Mouse (Mus musculus) urinary bladder, postnatal 0 days (tissue): ENCODE data around the gene Tpsg1. TPM values are rescaled to one million over a fixed set of nuclear protein-coding genes. Genes with fewer than 3 reads are reported as not detected.

Experiments used
- polyA plus RNA-seq: library from polyadenylated mRNA; unstranded; fragments of >200 nt; fragmentation: Nextera tagmentation; extraction: Ambion mirVana; gene quantifications from 2 replicates; pipeline ENCODE4 v1.2.1, GENCODE M21; 2015

The Tpsg1 gene
- polyA plus RNA-seq: 0.82 and 1.7 TPM in 2 replicates

DNA sequence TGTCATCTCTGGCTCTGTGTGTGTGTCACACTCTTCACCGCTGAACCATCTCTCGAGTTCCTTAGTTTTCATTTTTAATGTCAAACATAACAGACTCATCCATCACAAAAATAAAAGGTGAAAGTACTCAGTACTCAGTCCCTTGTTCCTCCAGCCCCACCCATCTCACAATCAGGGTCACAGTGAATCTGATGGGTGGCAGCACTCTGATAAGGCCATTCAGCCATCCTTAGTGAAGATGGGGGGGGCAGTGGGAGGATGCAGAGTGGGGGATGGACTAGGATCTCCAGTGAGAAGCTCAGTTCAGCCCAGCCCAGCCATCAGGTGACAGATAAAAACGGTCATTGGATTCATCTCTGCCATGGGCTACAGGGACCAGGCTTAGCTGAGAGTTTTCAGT is at the start of gene Tpsg1:
Gene Tpsg1, plus strand, starts transcription at position 301 of the 400 bp plus-strand sequence.

DNA sequence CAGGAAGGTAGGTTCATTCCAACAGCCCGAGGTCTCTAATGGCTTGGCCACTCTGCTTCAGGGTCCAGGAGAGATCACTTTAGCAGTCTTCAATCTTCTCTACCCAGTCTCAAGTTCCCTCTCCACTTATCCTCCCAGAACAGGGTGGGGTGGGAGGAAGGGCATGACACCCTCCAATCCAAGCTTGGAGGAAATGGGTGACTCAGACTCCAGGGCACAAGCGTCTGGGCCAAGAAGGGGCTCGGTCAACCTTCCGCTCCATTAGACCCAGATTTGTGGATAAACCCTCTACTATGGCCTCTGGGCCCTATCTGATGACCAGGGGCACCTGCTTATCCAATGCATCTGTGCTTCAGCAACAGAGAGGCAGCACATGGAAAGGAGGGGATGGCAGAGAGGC is 23.6 kb upstream of the Tpsg1 start, which contains the start of gene Tpsab1:
Gene Tpsab1, minus strand, starts transcription at position 101 of the 400 bp plus-strand sequence.

DNA sequence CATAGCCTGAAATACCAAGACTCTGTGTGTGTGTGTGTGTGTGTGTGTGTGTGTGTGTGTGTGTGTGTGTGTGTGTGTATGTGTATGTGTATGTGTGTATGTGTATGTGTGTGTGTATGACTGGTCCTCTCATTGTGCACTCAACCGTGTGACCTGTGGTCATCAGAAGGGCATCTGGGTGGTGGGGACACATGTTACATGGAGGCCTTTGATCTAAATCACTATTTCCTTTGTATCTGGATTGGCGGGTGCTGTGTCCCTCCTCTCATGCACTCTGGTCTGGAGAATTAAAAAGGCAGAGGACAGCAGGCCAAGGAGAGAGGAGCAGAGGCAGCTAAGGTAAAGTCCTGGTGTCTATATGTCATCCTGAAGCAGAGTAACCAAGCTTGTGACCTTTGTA is 3.1 kb upstream of the Tpsg1 start, which contains the start of gene Tpsb2:
Gene Tpsb2, plus strand, starts transcription at position 301 of the 400 bp plus-strand sequence.

Other genes starting within 250 kb of the Tpsg1 start
- gene Ptx4, start 248.5 kb upstream of the Tpsg1 start, polyA plus RNA-seq: not detected in 2 replicates
- gene Clcn7, start 235.9 kb upstream of the Tpsg1 start, polyA plus RNA-seq: 15.0 and 15.7 TPM in 2 replicates
- 0.16 TPM in 1 of 2 replicates, not detected in the other for gene Ccdc154, start 206.8 kb upstream of the Tpsg1 start, polyA plus RNA-seq
- gene Gm38655, start 193.8 kb upstream of the Tpsg1 start, polyA plus RNA-seq: not detected in 2 replicates
- 20.4 and 21.7 TPM in 2 replicates for gene BC003965, start 184.7 kb upstream of the Tpsg1 start, polyA plus RNA-seq
- gene Unkl, start 180.9 kb upstream of the Tpsg1 start, polyA plus RNA-seq: 3.7 and 3.9 TPM in 2 replicates
- gene Gnptg, start 129.1 kb upstream of the Tpsg1 start, polyA plus RNA-seq: 24.6 and 31.8 TPM in 2 replicates
- gene Tsr3, start 129.1 kb upstream of the Tpsg1 start, polyA plus RNA-seq: 34.5 and 36.9 TPM in 2 replicates
- 1.2 and 2.0 TPM in 2 replicates for gene Baiap3, start 112.9 kb upstream of the Tpsg1 start, polyA plus RNA-seq
- gene Ube2i, start 94.7 kb upstream of the Tpsg1 start, polyA plus RNA-seq: 275 and 315 TPM in 2 replicates
- 0.82 and 1.6 TPM in 2 replicates for gene Prss34, start 70.9 kb upstream of the Tpsg1 start, polyA plus RNA-seq
- not detected in 2 replicates for gene Prss28, start 60.6 kb upstream of the Tpsg1 start, polyA plus RNA-seq
- gene Prss29, start 50.6 kb upstream of the Tpsg1 start, polyA plus RNA-seq: not detected in 2 replicates
- gene Tpsab1, start 23.7 kb upstream of the Tpsg1 start, polyA plus RNA-seq: 2.4 and 10.9 TPM in 2 replicates
- 43.4 and 152 TPM in 2 replicates for gene Tpsb2, start 3.0 kb upstream of the Tpsg1 start, polyA plus RNA-seq
- gene Cacna1h, start 64.5 kb downstream of the Tpsg1 start, polyA plus RNA-seq: 5.6 and 7.4 TPM in 2 replicates
- gene Tekt4, start 85.3 kb downstream of the Tpsg1 start, polyA plus RNA-seq: not detected in 2 replicates
- gene Sstr5, start 128.0 kb downstream of the Tpsg1 start, polyA plus RNA-seq: not detected in 2 replicates
- 1.6 and 1.7 TPM in 2 replicates for gene Sox8, start 201.4 kb downstream of the Tpsg1 start, polyA plus RNA-seq
- gene Lmf1, start 209.8 kb downstream of the Tpsg1 start, polyA plus RNA-seq: 16.8 and 17.1 TPM in 2 replicates